Mouse (Mus musculus): ENCODE data around the gene Htra3.

DNA sequence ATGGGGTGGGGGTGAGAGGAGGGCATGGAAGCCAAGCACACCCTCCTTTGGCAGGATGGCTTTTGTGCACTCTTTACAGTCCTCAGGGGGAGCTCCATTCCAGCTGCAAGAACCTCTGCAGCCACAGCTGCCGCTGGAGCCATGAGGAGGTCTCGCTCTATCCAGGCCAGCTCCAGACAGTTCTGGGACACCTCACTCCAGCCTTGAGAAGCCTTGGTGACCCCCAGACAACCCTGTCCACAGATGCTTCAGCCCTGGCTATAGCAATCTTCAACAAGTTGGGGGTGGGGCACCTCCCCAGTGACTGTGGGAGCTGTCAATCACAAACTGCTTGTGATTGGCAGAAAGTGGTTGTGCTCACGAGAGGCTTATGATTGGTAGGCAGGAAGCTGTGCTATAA is 20.1 kb downstream of the Htra3 start:
- TF ChIP-seq POLR2A (IDR thresholded peaks at IDR 0.05; ENCODE audit: borderline replicate concordance, control insufficient read depth, low read depth, low read length): no peak
- TF ChIP-seq CTCF (IDR thresholded peaks at IDR 0.05; ENCODE audit: control insufficient read depth, insufficient read depth, low read length): no peak
